Mouse (Mus musculus): ENCODE measurements around the gene Tpgs1. TPM values are rescaled to one million over a fixed set of nuclear protein-coding genes. Genes with fewer than 3 reads are reported as not detected.

Gene Tpgs1
- polyA plus RNA-seq, 1 experiment from 2014 or later, result 76.6 TPM

Other genes starting within 250 kb of the Tpgs1 start
- not detected in 2 replicates for gene Vmn2r83, start 200.6 kb upstream of the Tpgs1 start, polyA plus RNA-seq (2016; fragmentation: Nextera tagmentation; extraction: Ambion mirVana)
- gene Plpp2, start 135.6 kb upstream of the Tpgs1 start, polyA plus RNA-seq (2016; fragmentation: Nextera tagmentation; extraction: Ambion mirVana), result 19.3 and 25.7 TPM in 2 replicates
- 70.0 and 77.2 TPM in 2 replicates for gene Mier2, start 114.2 kb upstream of the Tpgs1 start, polyA plus RNA-seq (2016; fragmentation: Nextera tagmentation; extraction: Ambion mirVana)
- not detected in 2 replicates for gene Theg, start 82.0 kb upstream of the Tpgs1 start, polyA plus RNA-seq (2016; fragmentation: Nextera tagmentation; extraction: Ambion mirVana)
- gene C2cd4c, start 55.3 kb upstream of the Tpgs1 start, polyA plus RNA-seq (2016; fragmentation: Nextera tagmentation; extraction: Ambion mirVana), result 0.02 and 0.07 TPM in 2 replicates
- gene Shc2, start 31.5 kb upstream of the Tpgs1 start, polyA plus RNA-seq (2016; fragmentation: Nextera tagmentation; extraction: Ambion mirVana), result 20.5 and 22.6 TPM in 2 replicates
- not detected in 2 replicates for gene Odf3l2, start 23.6 kb upstream of the Tpgs1 start, polyA plus RNA-seq (2016; fragmentation: Nextera tagmentation; extraction: Ambion mirVana)
- gene Madcam1, start 4.8 kb upstream of the Tpgs1 start, polyA plus RNA-seq (2016; fragmentation: Nextera tagmentation; extraction: Ambion mirVana), result 1.4 and 1.5 TPM in 2 replicates
- gene Cdc34, start 12.8 kb downstream of the Tpgs1 start, polyA plus RNA-seq (2016; fragmentation: Nextera tagmentation; extraction: Ambion mirVana), result 243 and 244 TPM in 2 replicates
- 0.75 and 1.2 TPM in 2 replicates for gene Gzmm, start 19.7 kb downstream of the Tpgs1 start, polyA plus RNA-seq (2016; fragmentation: Nextera tagmentation; extraction: Ambion mirVana)
- gene Bsg, start 35.1 kb downstream of the Tpgs1 start, polyA plus RNA-seq (2016; fragmentation: Nextera tagmentation; extraction: Ambion mirVana), result 657 and 686 TPM in 2 replicates
- gene Hcn2, start 47.3 kb downstream of the Tpgs1 start, polyA plus RNA-seq (2016; fragmentation: Nextera tagmentation; extraction: Ambion mirVana), result 0.08 and 0.11 TPM in 2 replicates
- 47.3 and 51.6 TPM in 2 replicates for gene Polrmt, start 77.2 kb downstream of the Tpgs1 start, polyA plus RNA-seq (2016; fragmentation: Nextera tagmentation; extraction: Ambion mirVana)
- gene Fgf22, start 85.7 kb downstream of the Tpgs1 start, polyA plus RNA-seq (2016; fragmentation: Nextera tagmentation; extraction: Ambion mirVana), result 0.12 and 0.55 TPM in 2 replicates
- gene Rnf126, start 97.6 kb downstream of the Tpgs1 start, polyA plus RNA-seq (2016; fragmentation: Nextera tagmentation; extraction: Ambion mirVana), result 124 and 136 TPM in 2 replicates
- gene Fstl3, start 107.9 kb downstream of the Tpgs1 start, polyA plus RNA-seq (2016; fragmentation: Nextera tagmentation; extraction: Ambion mirVana), result 1.7 and 1.8 TPM in 2 replicates
- 0.10 TPM in 1 of 2 replicates, not detected in the other for gene Prss57, start 121.6 kb downstream of the Tpgs1 start, polyA plus RNA-seq (2016; fragmentation: Nextera tagmentation; extraction: Ambion mirVana)
- 142 and 175 TPM in 2 replicates for gene Palm, start 124.2 kb downstream of the Tpgs1 start, polyA plus RNA-seq (2016; fragmentation: Nextera tagmentation; extraction: Ambion mirVana)
- gene Misp, start 151.6 kb downstream of the Tpgs1 start, polyA plus RNA-seq (2016; fragmentation: Nextera tagmentation; extraction: Ambion mirVana), result 1.0 and 2.4 TPM in 2 replicates
- gene Ptbp1, start 185.1 kb downstream of the Tpgs1 start, polyA plus RNA-seq (2016; fragmentation: Nextera tagmentation; extraction: Ambion mirVana), result 288 and 338 TPM in 2 replicates
- 10.0 and 15.1 TPM in 2 replicates for gene Prtn3, start 205.1 kb downstream of the Tpgs1 start, polyA plus RNA-seq (2016; fragmentation: Nextera tagmentation; extraction: Ambion mirVana)
- 122 and 205 TPM in 2 replicates for gene Plppr3, start 205.3 kb downstream of the Tpgs1 start, polyA plus RNA-seq (2016; fragmentation: Nextera tagmentation; extraction: Ambion mirVana)
- not detected in 2 replicates for gene Elane, start 216.9 kb downstream of the Tpgs1 start, polyA plus RNA-seq (2016; fragmentation: Nextera tagmentation; extraction: Ambion mirVana)
- gene Cfd, start 221.5 kb downstream of the Tpgs1 start, polyA plus RNA-seq (2016; fragmentation: Nextera tagmentation; extraction: Ambion mirVana), result not detected in 2 replicates
- gene Med16, start 239.6 kb downstream of the Tpgs1 start, polyA plus RNA-seq (2016; fragmentation: Nextera tagmentation; extraction: Ambion mirVana), result 68.3 and 77.3 TPM in 2 replicates
- 2.6 and 4.5 TPM in 2 replicates for gene Gm26602, start 241.5 kb downstream of the Tpgs1 start, polyA plus RNA-seq (2016; fragmentation: Nextera tagmentation; extraction: Ambion mirVana)
- gene Kiss1r, start 247.6 kb downstream of the Tpgs1 start, polyA plus RNA-seq (2016; fragmentation: Nextera tagmentation; extraction: Ambion mirVana), result 0.72 and 0.80 TPM in 2 replicates

All from hindbrain, embryonic 10.5 days (tissue).